Mouse (Mus musculus) CH12.LX (cell line): ENCODE measurements around the gene Ghrl. TPM values are rescaled to one million over a fixed set of nuclear protein-coding genes. Genes with fewer than 3 reads are reported as not detected.

Experiments used
- DNase-seq: peaks from one replicate; pipeline ENCODE4 v3.0.0-alpha.2; 2013; ENCODE audit errors: extremely low read depth
- H3K27ac ChIP-seq: 2 replicates; pipeline ENCODE4 v1.5.1; 2012; ENCODE audit warnings: low read depth, mild to moderate bottlenecking, control low read depth, moderate library complexity; ENCODE audit not compliant: insufficient read depth
- H3K27me3 ChIP-seq: replicated peaks from 2 replicates; pipeline ENCODE3; 2012; ENCODE audit warnings: inconsistent platforms
- H3K36me3 ChIP-seq, 2 experiments: replicated peaks in 1 of 2; 2 replicates each; pipeline versions ENCODE3 to v1.6.1; 2012; ENCODE audit warnings: inconsistent platforms in 1 of 2, low read length in 1 of 2, mild to moderate bottlenecking in 1 of 2, mixed read lengths in 1 of 2, moderate library complexity in 1 of 2; ENCODE audit not compliant: control insufficient read depth in 1 of 2, insufficient read depth in 1 of 2
- H3K4me1 ChIP-seq, 2 experiments: 2 replicates each; pipeline ENCODE4 v1.6.1; 2012; ENCODE audit warnings: inconsistent platforms in 1 of 2, moderate library complexity in 1 of 2; ENCODE audit not compliant: insufficient read depth in 2 of 2, control insufficient read depth in 1 of 2
- H3K4me2 ChIP-seq: 2 replicates; pipeline ENCODE4 v1.6.1; 2012; ENCODE audit warnings: low read depth, mild to moderate bottlenecking, control low read depth; ENCODE audit not compliant: poor library complexity, insufficient read depth, severe bottlenecking
- H3K4me3 ChIP-seq, 3 experiments: fragments of 150-350 bp in 1 of 3; sonication (generic) in 1 of 3; replicated peaks in 1 of 3; 2 replicates each; pipeline versions ENCODE3 to v1.5.1; 2011 to 2012; ENCODE audit warnings: low read depth in 2 of 3, low read length in 2 of 3, mild to moderate bottlenecking in 2 of 3, moderate library complexity in 2 of 3, control low read depth in 1 of 3, improper control_type of control experiment in 1 of 3, inconsistent platforms in 1 of 3, mixed read lengths in 1 of 3; ENCODE audit not compliant: poor library complexity in 1 of 3
- H3K79me2 ChIP-seq: replicated peaks from 2 replicates; pipeline ENCODE4 v1.6.1; 2012; ENCODE audit warnings: mild to moderate bottlenecking, moderate library complexity; ENCODE audit not compliant: control insufficient read depth, poor library complexity, insufficient read depth, severe bottlenecking; ENCODE audit errors: extremely low read depth
- H3K9ac ChIP-seq: 2 replicates; pipeline ENCODE4 v1.6.1; 2012; ENCODE audit warnings: low read depth, mild to moderate bottlenecking, control low read depth, moderate library complexity; ENCODE audit not compliant: insufficient read depth
- H3K9me3 ChIP-seq: replicated peaks from 2 replicates; pipeline ENCODE3; 2012; ENCODE audit warnings: low read length, inconsistent platforms, mixed read lengths
- CHD1 ChIP-seq: IDR thresholded peaks from 2 replicates; pipeline ENCODE4 v1.6.1; 2012; ENCODE audit warnings: low read depth, low read length, improper control_type of control experiment, inconsistent platforms
- CHD2 ChIP-seq: IDR thresholded peaks from 2 replicates; pipeline ENCODE4 v1.6.1; 2011; ENCODE audit warnings: low read length, improper control_type of control experiment
- ELF1 ChIP-seq: IDR thresholded peaks from 2 replicates; pipeline ENCODE4 v1.6.1; 2014; ENCODE audit warnings: low read depth, mild to moderate bottlenecking, inconsistent platforms, low read length, improper control_type of control experiment
- EP300 ChIP-seq: IDR thresholded peaks from 2 replicates; pipeline ENCODE4 v1.6.1; 2011; ENCODE audit warnings: low read length, improper control_type of control experiment
- GABPA ChIP-seq: IDR thresholded peaks from 2 replicates; pipeline ENCODE4 v1.6.1; 2012; ENCODE audit warnings: low read depth, low read length, improper control_type of control experiment, inconsistent platforms; ENCODE audit not compliant: insufficient replicate concordance
- IRF4 ChIP-seq: IDR thresholded peaks from 2 replicates; pipeline ENCODE4 v1.6.1; 2014; ENCODE audit warnings: low read depth, mild to moderate bottlenecking, inconsistent platforms, low read length, improper control_type of control experiment
- JUN ChIP-seq: IDR thresholded peaks from 2 replicates; pipeline ENCODE4 v1.6.1; 2011; ENCODE audit warnings: low read depth, mild to moderate bottlenecking, low read length, improper control_type of control experiment, moderate library complexity; ENCODE audit not compliant: insufficient read depth
- JUND ChIP-seq: conservative IDR thresholded peaks from 2 replicates; pipeline ENCODE4 v1.6.1; 2011; ENCODE audit warnings: low read depth, low read length, improper control_type of control experiment
- NELFE ChIP-seq: IDR thresholded peaks from 2 replicates; pipeline ENCODE4 v1.6.1; 2011; ENCODE audit warnings: low read depth, low read length, improper control_type of control experiment
- NRF1 ChIP-seq: IDR thresholded peaks from 2 replicates; pipeline ENCODE4 v1.6.1; 2014; ENCODE audit warnings: low read depth, mild to moderate bottlenecking, inconsistent platforms, low read length, improper control_type of control experiment, moderate library complexity
- PAX5 ChIP-seq: IDR thresholded peaks from 2 replicates; pipeline ENCODE4 v1.6.1; 2012; ENCODE audit warnings: low read length, inconsistent platforms, mixed read lengths
- POLR2AphosphoS2 ChIP-seq: IDR thresholded peaks from 2 replicates; pipeline ENCODE4 v1.6.1; 2011; ENCODE audit warnings: low read depth, low read length, improper control_type of control experiment
- SMC3 ChIP-seq: IDR thresholded peaks from 2 replicates; pipeline ENCODE4 v1.6.1; 2011; ENCODE audit warnings: low read depth, low read length, improper control_type of control experiment
- USF1 ChIP-seq: IDR thresholded peaks from 2 replicates; pipeline ENCODE4 v1.6.1; 2014; ENCODE audit warnings: low read depth, mild to moderate bottlenecking, inconsistent platforms, low read length, improper control_type of control experiment
- ZC3H11A ChIP-seq: IDR thresholded peaks from 2 replicates; pipeline ENCODE4 v1.6.1; 2012; ENCODE audit warnings: low read depth, mild to moderate bottlenecking, inconsistent platforms, low read length, improper control_type of control experiment
- ZNF384 ChIP-seq: IDR thresholded peaks from 2 replicates; pipeline ENCODE4 v1.6.1; 2012; ENCODE audit warnings: low read depth, low read length, improper control_type of control experiment, inconsistent platforms
- dilution Hi-C: fragments of 300-500 bp; cut with MboI; formaldehyde crosslinking; loops from 2 replicates; pipeline ENCODE4 v1.14.3; 2020; ENCODE audit warnings: low sequenced_read_pairs; ENCODE audit not compliant: extremely low pct_unique_long_range_greater_than_20kb, extremely low pct_ligation_motif_present
- in situ Hi-C: fragments of 300-500 bp; cut with MboI; formaldehyde crosslinking; loops from 3 replicates; pipeline ENCODE4 v1.14.3; 2019; ENCODE audit warnings: low sequenced_read_pairs, low pct_ligation_motif_present, low pct_unique_long_range_greater_than_20kb, mixed read lengths
- polyA plus RNA-seq: library from polyadenylated mRNA; unstranded; fragments of >175 nt; gene quantifications from 2 replicates; pipeline ENCODE4 v1.2.1, GENCODE M21; 2012; ENCODE audit warnings: low read depth; ENCODE audit not compliant: insufficient read length
- total RNA-seq, 2 experiments: library from RNA; depleted of rRNA; stranded (reverse); fragments of 300-350 nt in 1 of 2; fragments of >200 nt in 1 of 2; gene quantifications; 2 replicates each; pipeline ENCODE4 v1.2.3; 2012 to 2014

The Ghrl gene
- total and polyA plus RNA-seq, 3 experiments: 2.6 TPM; not detected in 2

GRCm38 (mm10) chr6:113740236-113741217, 20.8 kb upstream of the Ghrl start, which contains the start of gene Sec13 (continued):
- no peak for TF ChIP-seq JUN
- TF ChIP-seq CHD1: no peak
- TF ChIP-seq NRF1: peak; percentile 51
- no peak for TF ChIP-seq ZNF384
- peak; percentile 67 for TF ChIP-seq IRF4
- no peak for TF ChIP-seq ZC3H11A
- no peak for TF ChIP-seq CHD2
- no peak for TF ChIP-seq SMC3
- TF ChIP-seq JUND: no peak
- no peak; the same call in 1 of the 2 replicates for TF ChIP-seq GABPA

DNA sequence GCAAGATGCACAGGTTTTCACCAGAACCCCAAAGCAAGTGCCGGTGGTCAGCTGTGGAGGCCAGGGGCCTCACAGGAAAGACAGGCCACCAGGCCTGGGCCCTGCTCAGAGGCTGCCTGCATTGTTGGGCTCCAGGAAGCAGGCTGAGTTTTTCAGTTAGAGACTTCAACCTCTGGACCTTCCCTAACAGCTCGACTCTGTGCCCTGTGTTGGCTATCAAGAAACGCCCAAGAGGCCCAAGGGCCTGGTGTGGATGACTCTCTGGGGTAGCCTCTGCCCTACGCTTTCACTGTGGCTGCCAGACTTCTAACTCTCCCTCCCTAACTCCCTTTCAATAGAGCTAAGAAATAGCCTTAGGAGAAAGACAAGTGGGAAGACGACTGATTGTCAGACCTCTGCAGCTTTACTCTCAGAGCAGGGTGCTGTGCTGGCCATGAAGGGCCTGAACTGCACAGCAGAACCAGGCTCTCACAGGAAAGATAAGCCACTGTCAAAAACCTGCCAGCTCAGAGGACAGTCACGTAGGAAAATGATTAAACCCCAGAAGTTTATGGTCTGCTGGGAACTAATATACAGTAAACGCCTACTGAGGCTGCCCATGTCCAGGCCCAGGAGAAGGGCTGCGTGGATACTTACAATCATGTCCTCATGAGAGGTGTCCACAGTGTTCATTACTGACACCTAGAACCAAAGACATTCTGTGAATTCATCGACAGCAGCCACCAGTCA, 17.8 kb upstream of the Ghrl start:
- no peak for DNase-seq
- TF ChIP-seq NELFE (no peak), USF1 (no peak), EP300 (no peak), SMC3 (no peak), PAX5 (no peak)
- H3K9me3 ChIP-seq: no peaks in the 10 kb centered on the region
- H3K36me3 ChIP-seq: peaks cover 47 to 62% of the 10 kb centered on the region in 2 experiments
- H3K4me1 ChIP-seq: peaks cover 0 to 15% of the 10 kb centered on the region in 2 experiments; a peak in 2 of 4 replicates
- H3K27me3 ChIP-seq: peaks cover 11% of the 10 kb centered on the region
- in situ Hi-C loops: no loop called here
- H3K79me2 ChIP-seq: peaks cover 34% of the 10 kb centered on the region
- H3K4me3 ChIP-seq: no peak overlapping the region
- no peak overlapping the region for H3K9ac ChIP-seq
- no peak overlapping the region for H3K4me2 ChIP-seq
- no peak overlapping the region for H3K27ac ChIP-seq
- dilution Hi-C loops: no loop called here

DNA sequence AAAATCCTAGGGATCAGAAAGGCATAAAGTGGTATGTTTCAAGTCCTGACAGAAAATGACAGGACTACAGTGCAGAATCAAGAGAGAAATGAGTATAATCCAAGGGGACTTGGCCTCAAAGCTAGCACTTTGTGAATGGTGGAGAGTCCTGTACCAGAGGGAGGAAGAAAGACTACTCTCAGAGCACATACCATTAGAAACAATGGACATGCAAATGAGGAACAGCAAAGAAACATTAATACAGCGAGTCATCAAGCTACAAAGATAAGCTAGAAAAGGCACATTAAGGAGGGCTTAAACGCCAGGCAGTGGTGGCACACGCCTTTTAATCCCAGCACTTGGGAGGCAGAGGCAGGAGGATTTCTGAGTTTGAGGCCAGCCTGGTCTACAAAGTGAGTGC, 11.6 kb upstream of the Ghrl start:
- dilution Hi-C loops: no loop called here

More for the DNA sequence above, 11.6 kb upstream of the Ghrl start:
- H3K79me2 ChIP-seq: no peaks in the 10 kb centered on the region
- H3K27me3 ChIP-seq: no peaks in the 10 kb centered on the region
- H3K9me3 ChIP-seq: no peaks in the 10 kb centered on the region
- DNase-seq: no peak
- no peak overlapping the region for H3K4me2 ChIP-seq
- no peak overlapping the region for H3K9ac ChIP-seq
- H3K4me3 ChIP-seq: no peak overlapping the region
- no peak overlapping the region for H3K27ac ChIP-seq
- H3K36me3 ChIP-seq: peaks cover 85 to 100% of the 10 kb centered on the region in 2 experiments
- TF ChIP-seq ELF1 (no peak), POLR2AphosphoS2 (0 out of 2 replicates have a peak, but pooled peaks have one; percentile 38)
- in situ Hi-C loops: no loop called here
- H3K4me1 ChIP-seq: no peaks in the 10 kb centered on the region
